Mouse (Mus musculus) lung, embryonic 15.5 days (tissue): ENCODE measurements around the gene Hspa1a. TPM values are rescaled to one million over a fixed set of nuclear protein-coding genes. Genes with fewer than 3 reads are reported as not detected.
"Not testable (repeated sequence)": the region's sequence is repeated elsewhere in the genome, so short reads cannot be mapped to it uniquely, and the experiment has no call there.

Experiments
- ATAC-seq: fragments of 200-750 bp; cut with Nextera tagmentation; 2 replicates; pipeline ENCODE4 v1.8.0; 2017; ENCODE audit warnings: moderate number of reproducible peaks, borderline replicate concordance; ENCODE audit not compliant: low FRiP score, low TSS enrichment; ENCODE audit errors: extremely low read depth
- H3K27ac ChIP-seq: fragments of 300-500 bp; sonication (generic); 2 replicates; pipeline ENCODE4 v1.5.1; 2015; ENCODE audit warnings: moderate library complexity, mild to moderate bottlenecking, inconsistent platforms
- H3K27me3 ChIP-seq: fragments of 300-500 bp; sonication (generic); 2 replicates; pipeline ENCODE4 v1.6.1; 2015; ENCODE audit warnings: inconsistent platforms
- H3K36me3 ChIP-seq: fragments of 300-500 bp; sonication (generic); 2 replicates; pipeline ENCODE4 v1.6.1; 2015; ENCODE audit warnings: inconsistent platforms
- H3K4me1 ChIP-seq: fragments of 300-500 bp; sonication (generic); 2 replicates; pipeline ENCODE4 v1.6.1; 2015; ENCODE audit warnings: inconsistent platforms
- H3K4me2 ChIP-seq: fragments of 300-500 bp; sonication (generic); 2 replicates; pipeline ENCODE4 v1.6.1; 2015; ENCODE audit warnings: inconsistent platforms, mild to moderate bottlenecking, moderate library complexity
- H3K4me3 ChIP-seq: fragments of 300-500 bp; sonication (generic); 2 replicates; pipeline ENCODE4 v1.5.1; 2015; ENCODE audit warnings: mild to moderate bottlenecking, inconsistent platforms
- H3K9ac ChIP-seq: fragments of 300-500 bp; sonication (generic); 2 replicates; pipeline ENCODE4 v1.6.1; 2015; ENCODE audit warnings: inconsistent platforms
- H3K9me3 ChIP-seq: fragments of 300-500 bp; sonication (generic); 2 replicates; pipeline ENCODE4 v1.6.1; 2016; ENCODE audit warnings: inconsistent platforms
- WGBS: fragments of 180-500 bp; shearing (Covaris S2); methylation state at CpG from one replicate; pipeline ENCODE4 v1.1.7; 2015; 5-methylcytosine and 5-hydroxymethylcytosine counted together
- polyA plus RNA-seq: library from polyadenylated mRNA; unstranded; fragments of >200 nt; fragmentation: Nextera tagmentation; extraction: Ambion mirVana; gene quantifications from 2 replicates; pipeline ENCODE4 v1.2.1, GENCODE M21; 2015

Gene Hspa1a
- polyA plus RNA-seq, 1 experiment from 2014 or later = 3.4 TPM

DNA sequence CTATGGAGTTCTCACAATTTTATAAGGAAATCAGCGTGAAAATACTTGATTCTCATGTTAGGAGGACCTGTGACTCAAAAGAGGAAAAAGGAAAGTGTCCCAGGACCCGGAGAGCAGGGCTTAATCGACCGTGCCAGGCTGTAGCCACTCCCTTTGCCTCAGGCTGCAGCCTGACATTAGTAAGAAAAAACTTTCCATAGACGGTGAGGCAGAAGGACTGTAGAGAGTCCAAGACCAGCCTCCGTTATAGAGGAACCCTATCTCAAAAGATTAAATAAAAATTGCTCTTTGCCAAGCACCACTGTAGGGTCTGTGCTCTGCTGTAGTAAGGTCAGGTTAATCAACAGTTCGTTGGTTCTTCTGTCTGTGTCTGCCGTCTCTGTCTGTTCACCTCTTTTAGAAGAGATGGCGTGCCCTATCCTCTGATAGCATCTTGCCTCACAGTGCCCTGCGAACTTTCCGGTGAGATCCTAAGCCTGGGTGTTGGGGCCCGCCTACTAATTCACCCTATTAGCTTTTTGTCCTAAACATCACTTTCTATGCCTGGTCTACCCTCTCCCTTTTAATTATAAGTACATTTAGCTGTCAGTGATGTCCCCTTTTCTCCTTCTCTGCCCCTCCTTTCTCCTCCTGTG lies 12.0 kb downstream of the Hspa1a start:
- Histone ChIP-seq H3K9me3 (no peaks in the 10 kb centered on the region), H3K27me3 (peaks cover 10% of the 10 kb centered on the region), H3K27ac (peak overlapping the region; percentile 99), H3K4me1 (peaks cover 11% of the 10 kb centered on the region), H3K4me2 (peak overlapping the region; percentile 74), H3K36me3 (no peaks in the 10 kb centered on the region), H3K4me3 (peak overlapping the region; percentile 58), H3K9ac (peak overlapping the region; percentile 71)
- 11% methylated on average over 12 of the region's 12 CpGs for WGBS
- peak; percentile 23; the same call in 1 of the 2 replicates for ATAC-seq

DNA sequence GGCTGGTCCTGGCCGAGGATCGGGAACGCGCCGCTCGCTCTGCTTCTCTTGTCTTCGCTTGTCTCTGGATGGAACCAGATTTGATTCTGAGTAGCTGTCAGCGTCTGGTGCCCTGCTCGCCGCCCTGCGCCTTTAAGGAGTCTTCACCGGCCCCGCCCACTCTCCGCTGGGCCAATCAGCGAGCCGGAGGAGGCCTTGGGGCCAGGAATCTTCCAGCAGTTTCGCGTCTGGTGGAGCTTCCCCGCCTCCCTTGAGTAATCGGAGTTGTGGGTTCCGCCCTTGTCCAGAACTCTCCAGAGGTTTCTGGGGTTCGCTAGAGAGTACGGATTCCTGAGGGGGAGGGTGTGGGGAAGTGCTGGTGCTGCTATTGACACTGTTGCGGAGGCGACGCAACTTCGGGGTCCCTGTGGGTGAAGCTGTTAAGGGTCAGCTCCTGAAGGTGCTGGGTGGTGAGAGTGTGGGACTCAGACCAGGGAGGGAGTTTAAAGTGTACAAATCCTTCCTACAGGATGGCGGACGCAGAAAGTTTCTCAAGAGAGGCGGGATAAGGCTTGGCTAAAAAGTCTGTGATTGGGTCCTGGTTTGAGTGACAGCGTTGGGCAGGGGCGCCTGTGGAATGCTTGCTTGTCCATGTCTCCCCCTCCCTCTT lies 12.7 kb downstream of the Hspa1a start, which contains the start of gene Hspa1b:
TSS of gene Hspa1b (minus strand) at position 109 of the 649 bp plus-strand sequence.
- H3K36me3 ChIP-seq, H3K27me3 ChIP-seq, H3K9me3 ChIP-seq: not testable (repeated sequence)
- H3K27ac ChIP-seq = peak within 1 kb of the TSS; percentile 99
- H3K4me1 ChIP-seq = peaks cover 11% of the 10 kb centered on the region
- H3K9ac ChIP-seq = peak within 1 kb of the TSS; percentile 71
- peak; percentile 96 for ATAC-seq
- H3K4me2 ChIP-seq = peak within 1 kb of the TSS; percentile 74
- 1% methylated on average over 29 of the region's 32 CpGs for WGBS
- peak within 1 kb of the TSS; percentile 58 for H3K4me3 ChIP-seq

DNA sequence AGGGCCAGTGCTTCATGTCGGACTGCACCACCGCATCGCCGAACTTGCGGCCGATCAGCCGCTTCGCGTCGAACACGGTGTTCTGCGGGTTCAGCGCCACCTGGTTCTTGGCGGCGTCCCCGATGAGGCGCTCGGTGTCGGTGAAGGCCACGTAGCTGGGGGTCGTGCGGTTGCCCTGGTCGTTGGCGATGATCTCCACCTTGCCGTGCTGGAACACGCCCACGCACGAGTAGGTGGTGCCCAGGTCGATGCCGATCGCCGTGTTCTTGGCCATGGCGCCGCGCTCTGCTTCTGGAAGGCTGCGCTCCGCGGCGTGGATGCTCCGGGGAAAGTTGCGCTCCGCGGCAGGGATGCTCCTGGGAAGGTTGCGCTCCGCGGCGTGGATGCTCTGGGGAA lies 13.2 kb downstream of the Hspa1a start:
- peak; percentile 8; the same call in 1 of the 2 replicates for ATAC-seq
- H3K9ac ChIP-seq = not testable (repeated sequence)

GRCm38 (mm10) chr17:34957966-34958365 lies 14.0 kb downstream of the Hspa1a start:
- not testable (repeated sequence) for H3K27me3 ChIP-seq, ATAC-seq, H3K27ac ChIP-seq, H3K9ac ChIP-seq, H3K4me3 ChIP-seq, H3K9me3 ChIP-seq, H3K4me2 ChIP-seq, H3K36me3 ChIP-seq
- peaks cover 11% of the 10 kb centered on the region for H3K4me1 ChIP-seq
- WGBS = 22% methylated on average over 29 of the region's 40 CpGs

More for the DNA sequence above, 13.2 kb downstream of the Hspa1a start:
- under 1% methylated on average over 25 of the region's 47 CpGs for WGBS
- not testable (repeated sequence) for H3K27ac ChIP-seq, H3K27me3 ChIP-seq, H3K36me3 ChIP-seq, H3K9me3 ChIP-seq
- Histone ChIP-seq H3K4me1 (peaks cover 11% of the 10 kb centered on the region), H3K4me3 (peak overlapping the region; percentile 58), H3K4me2 (peak overlapping the region; percentile 74)

- H3K9ac ChIP-seq, ATAC-seq, H3K36me3 ChIP-seq, H3K9me3 ChIP-seq, H3K4me3 ChIP-seq, H3K27me3 ChIP-seq, H3K27ac ChIP-seq: not testable (repeated sequence)
- H3K4me2 ChIP-seq = peak overlapping the region; percentile 13; the same call in 1 of the 2 replicates
- peaks cover 11% of the 10 kb centered on the region for H3K4me1 ChIP-seq
- WGBS = 10% methylated on average over 33 of the region's 40 CpGs
Measured at GRCm38 (mm10) chr17:34957291-34957690, 14.7 kb downstream of the Hspa1a start.

- Histone ChIP-seq H3K4me1 (peaks cover 11% of the 10 kb centered on the region), H3K4me3 (no peak overlapping the region), H3K4me2 (no peak overlapping the region), H3K27me3 (peaks cover 10% of the 10 kb centered on the region), H3K9me3 (no peaks in the 10 kb centered on the region), H3K36me3 (no peaks in the 10 kb centered on the region), H3K27ac (no peak overlapping the region), H3K9ac (no peak overlapping the region)
- 27% methylated on average over 1 of the region's 1 CpGs for WGBS
- ATAC-seq = no peak
Measured at GRCm38 (mm10) chr17:34956340-34956739, 15.6 kb downstream of the Hspa1a start.

DNA sequence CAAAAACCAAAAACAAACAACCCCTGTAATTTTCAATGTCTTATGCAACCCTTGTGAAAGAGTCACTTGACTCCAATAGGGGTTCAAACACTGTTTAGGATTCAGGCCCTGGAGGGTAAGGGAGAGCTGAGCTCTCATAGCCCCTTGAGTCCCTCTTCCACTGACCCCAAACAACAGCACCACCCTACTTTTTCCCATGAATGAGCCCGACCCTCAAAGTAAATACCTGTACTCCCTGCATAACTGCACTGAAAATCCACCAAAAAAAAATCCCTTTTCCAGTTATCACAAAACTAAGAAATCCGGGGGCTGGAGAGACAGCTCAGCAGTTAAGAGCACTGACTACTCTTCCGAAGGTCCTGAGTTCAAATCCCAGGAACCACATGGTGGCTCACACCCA lies 16.1 kb downstream of the Hspa1a start:
- no peak overlapping the region for H3K4me3 ChIP-seq
- H3K9me3 ChIP-seq = no peaks in the 10 kb centered on the region
- peaks cover 13% of the 10 kb centered on the region for H3K4me1 ChIP-seq
- no peak overlapping the region for H3K27ac ChIP-seq
- H3K27me3 ChIP-seq = peaks cover 10% of the 10 kb centered on the region
- no peak overlapping the region for H3K9ac ChIP-seq
- WGBS = 68% methylated on average over 3 of the region's 3 CpGs
- H3K4me2 ChIP-seq = no peak overlapping the region
- no peak for ATAC-seq
- H3K36me3 ChIP-seq = peaks cover 3% of the 10 kb centered on the region

GRCm38 (mm10) chr17:34954831-34955230 lies 17.1 kb downstream of the Hspa1a start:
- 86% methylated on average over 4 of the region's 4 CpGs for WGBS
- peaks cover 13% of the 10 kb centered on the region for H3K36me3 ChIP-seq
- H3K4me2 ChIP-seq = no peak overlapping the region
- H3K27ac ChIP-seq = no peak overlapping the region
- no peak overlapping the region for H3K4me3 ChIP-seq
- H3K4me1 ChIP-seq = peaks cover 11% of the 10 kb centered on the region
- H3K9ac ChIP-seq = no peak overlapping the region
- H3K9me3 ChIP-seq = no peaks in the 10 kb centered on the region
- H3K27me3 ChIP-seq = peaks cover 10% of the 10 kb centered on the region
- no peak for ATAC-seq

DNA sequence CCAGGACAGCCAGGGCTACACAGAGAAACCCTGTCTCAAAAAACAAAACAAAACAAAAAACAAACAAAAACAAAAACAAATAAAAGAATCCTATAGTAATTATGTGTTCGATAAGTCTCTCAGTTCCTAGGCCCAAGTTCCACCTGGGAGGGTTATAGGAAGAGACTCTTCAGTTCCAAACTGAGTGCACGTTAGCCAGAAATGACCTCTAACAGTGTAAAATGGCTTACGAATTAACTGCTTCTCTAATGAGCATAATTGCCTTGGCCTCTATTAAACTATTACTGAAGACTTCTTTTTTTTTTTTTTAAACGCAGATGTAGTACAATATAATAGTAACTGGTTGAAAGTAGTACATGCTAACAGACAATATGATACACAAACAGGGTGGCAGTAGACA lies 18.1 kb downstream of the Hspa1a start:
- Histone ChIP-seq H3K36me3 (peaks cover 18% of the 10 kb centered on the region), H3K27ac (no peak overlapping the region), H3K4me1 (peaks cover 13% of the 10 kb centered on the region), H3K4me2 (no peak overlapping the region), H3K9me3 (no peaks in the 10 kb centered on the region), H3K4me3 (no peak overlapping the region), H3K27me3 (peaks cover 10% of the 10 kb centered on the region), H3K9ac (no peak overlapping the region)
- no peak for ATAC-seq
- WGBS = 89% methylated on average over 4 of the region's 4 CpGs

DNA sequence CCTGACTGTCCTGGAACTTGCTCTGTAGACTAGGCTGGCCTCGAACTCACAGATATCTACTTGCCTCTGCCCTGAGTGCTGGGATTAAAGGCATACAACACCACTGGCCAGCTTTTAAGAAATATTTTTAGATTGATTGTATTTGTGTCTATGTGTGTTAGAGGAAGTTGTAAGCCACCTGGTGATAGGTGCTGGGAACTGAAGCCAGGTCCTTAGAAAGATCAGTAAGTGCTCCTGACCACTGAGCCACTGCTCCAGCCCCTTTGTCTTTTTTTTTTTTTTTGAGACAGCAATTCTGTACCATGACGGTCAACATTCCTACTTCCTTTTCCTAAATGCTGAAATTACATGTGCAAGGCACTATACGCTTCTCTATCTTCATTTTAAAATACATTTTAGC lies 18.7 kb downstream of the Hspa1a start:
- no peak; the same call in 1 of the 2 replicates for ATAC-seq
- Histone ChIP-seq H3K27me3 (peaks cover 10% of the 10 kb centered on the region), H3K36me3 (peaks cover 18% of the 10 kb centered on the region), H3K9me3 (no peaks in the 10 kb centered on the region), H3K4me1 (peaks cover 13% of the 10 kb centered on the region), H3K4me3 (no peak overlapping the region; the same call in 1 of the 2 replicates), H3K9ac (no peak overlapping the region), H3K27ac (no peak overlapping the region), H3K4me2 (peak overlapping the region; percentile 79)
- 82% methylated on average over 3 of the region's 3 CpGs for WGBS

DNA sequence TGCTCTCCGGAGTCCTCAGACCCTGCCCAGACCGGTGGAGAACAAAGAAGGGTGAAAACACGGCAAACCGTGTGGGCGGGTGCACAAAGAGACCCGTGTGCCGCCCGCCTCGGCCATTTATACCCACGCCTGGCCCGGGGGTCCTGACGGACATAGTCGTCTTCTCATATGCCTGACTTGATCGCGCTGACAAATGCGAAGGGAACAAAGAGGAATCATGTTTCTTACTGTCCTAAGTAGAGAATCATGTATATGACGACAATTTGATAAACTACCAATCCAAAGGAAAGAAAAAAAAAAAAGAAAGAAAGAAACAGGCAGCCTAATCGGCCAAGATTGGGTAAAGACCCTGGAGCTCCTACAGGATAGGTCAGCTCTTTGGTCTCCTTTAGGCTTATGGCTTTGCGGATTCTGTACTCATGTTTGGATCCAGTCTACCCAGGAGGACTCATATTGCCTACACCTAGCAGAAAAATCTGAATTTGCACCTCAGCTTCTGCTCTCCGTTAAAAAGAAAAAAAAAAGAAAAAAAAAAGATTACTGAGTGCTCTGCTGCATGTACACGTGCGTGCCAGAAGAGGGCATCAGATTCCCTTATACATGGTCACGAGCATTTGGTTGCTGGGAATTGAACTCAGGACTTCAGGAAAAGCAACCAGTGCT lies 19.4 kb downstream of the Hspa1a start:
- WGBS = under 1% methylated on average over 23 of the region's 23 CpGs
- peak overlapping the region; percentile 86 for H3K4me3 ChIP-seq

More for the DNA sequence above, 19.4 kb downstream of the Hspa1a start:
- H3K9me3 ChIP-seq = no peaks in the 10 kb centered on the region
- H3K27me3 ChIP-seq = peaks cover 10% of the 10 kb centered on the region
- peak; percentile 86 for ATAC-seq
- H3K36me3 ChIP-seq = peaks cover 18% of the 10 kb centered on the region
- H3K9ac ChIP-seq = peak overlapping the region; percentile 98
- H3K27ac ChIP-seq = peak overlapping the region; percentile 90
- peaks cover 13% of the 10 kb centered on the region for H3K4me1 ChIP-seq
- H3K4me2 ChIP-seq = peak overlapping the region; percentile 79
